Mouse (Mus musculus): ENCODE results near the gene Slc41a2.

Gene Slc41a2

DNA sequence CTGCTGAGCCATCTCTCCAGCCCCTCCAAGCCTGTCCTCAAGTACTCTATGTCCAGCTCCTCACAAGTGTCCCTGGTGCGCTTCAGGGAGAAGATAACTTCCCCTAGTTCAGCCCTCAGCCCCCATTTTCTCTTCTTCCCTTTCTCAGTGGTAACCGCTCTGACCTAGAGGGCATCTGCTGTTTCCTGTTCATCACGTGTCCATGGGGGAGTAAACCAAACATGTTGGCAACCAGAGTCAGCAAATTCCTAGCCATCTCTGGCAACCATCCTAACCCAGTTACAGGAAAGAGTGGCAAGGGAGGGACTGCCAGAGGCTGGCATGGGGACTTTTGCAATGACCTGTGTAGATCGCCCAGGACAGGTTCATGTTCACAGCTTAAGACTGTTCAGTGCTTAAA, 36.0 kb downstream of the Slc41a2 start:
- DNase-seq = no peak

DNA sequence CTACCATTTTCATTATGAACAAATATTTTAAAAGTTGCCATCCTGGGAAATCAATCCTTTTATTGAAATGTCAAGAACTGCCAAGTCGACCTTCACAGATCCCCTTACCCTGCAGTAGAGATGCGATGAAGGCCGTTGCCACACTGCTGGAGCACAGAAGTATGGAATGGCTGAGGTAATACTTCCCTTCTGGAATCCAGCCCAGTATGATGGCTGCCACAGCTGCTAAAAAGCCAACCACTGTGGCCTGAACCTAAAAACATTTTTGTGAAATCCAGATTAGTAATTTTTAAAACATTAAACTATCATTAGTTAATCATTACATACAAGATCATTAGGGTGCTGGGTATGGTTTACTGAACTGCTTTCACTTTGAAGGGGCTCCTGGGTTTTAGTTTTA, 36.6 kb downstream of the Slc41a2 start:
- DNase-seq = no peak

- no peak for DNase-seq
These were observed 40.7 kb downstream of the Slc41a2 start for GRCm38 (mm10) chr10:83297017-83297416.

DNA sequence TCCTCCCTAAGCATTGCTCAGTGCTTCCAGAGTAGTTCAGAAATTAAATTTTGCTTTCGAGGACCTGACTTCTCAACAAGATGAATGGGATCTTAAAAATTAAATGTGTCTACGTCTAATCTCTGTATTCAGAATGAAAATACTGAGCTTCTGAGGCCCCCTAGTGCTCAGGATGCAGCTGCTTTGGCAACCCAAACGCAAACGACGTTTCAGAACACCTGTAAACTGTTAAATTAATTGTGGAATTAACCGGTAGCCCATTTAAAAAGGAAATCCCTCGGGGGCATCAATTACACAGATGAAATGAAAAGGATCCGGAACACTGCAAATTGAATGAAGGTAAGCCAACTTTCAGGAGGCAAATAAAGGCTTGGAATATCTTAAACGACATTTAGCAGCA, 42.9 kb downstream of the Slc41a2 start:
- DNase-seq = no peak

- no peak for DNase-seq
These were observed 44.3 kb downstream of the Slc41a2 start for GRCm38 (mm10) chr10:83293352-83293751.

DNA sequence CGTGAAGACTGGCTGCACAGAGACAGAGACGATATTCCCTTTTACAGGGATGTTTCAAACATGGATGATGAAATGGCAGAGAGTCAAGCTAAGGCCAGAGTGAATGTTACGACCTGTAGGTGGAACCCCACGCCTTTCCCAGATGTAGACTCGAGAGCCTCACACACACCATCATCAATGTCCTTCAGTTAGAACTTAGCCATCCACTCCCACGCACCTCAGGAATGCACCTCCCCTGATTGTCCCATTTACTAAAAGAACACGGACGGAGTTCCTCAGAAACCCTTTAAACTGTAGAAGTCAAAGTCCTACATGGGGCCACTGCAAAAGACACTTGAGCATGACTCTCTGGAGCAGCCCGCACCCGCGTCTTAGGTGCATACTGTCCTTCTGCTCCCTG, 46.0 kb downstream of the Slc41a2 start:
- DNase-seq = no peak

GRCm38 (mm10) chr10:83287828-83288227, 49.9 kb downstream of the Slc41a2 start:
- DNase-seq = peak in 1 of 2 experiments; percentile 23

DNA sequence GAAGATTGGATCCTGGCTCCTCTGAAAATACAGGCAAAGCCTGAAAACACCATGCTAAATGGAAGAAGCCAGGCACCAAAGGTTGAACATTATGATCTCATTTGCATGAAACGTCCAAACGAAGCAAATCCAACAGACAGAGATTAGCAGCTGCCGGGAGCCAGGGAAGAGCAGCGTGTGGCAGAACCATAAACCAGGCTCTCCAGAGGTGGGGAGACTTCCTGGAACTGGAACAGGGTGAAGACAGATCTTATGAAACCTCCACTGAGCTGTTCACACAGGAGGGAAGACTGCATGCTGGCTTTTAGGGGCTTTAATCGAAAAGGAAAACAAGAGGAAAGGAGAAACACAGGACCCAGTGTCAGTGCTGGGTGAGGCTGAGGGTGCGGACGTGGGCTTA, 51.3 kb downstream of the Slc41a2 start:
- no peak for DNase-seq

- no peak for DNase-seq
These were observed 51.9 kb downstream of the Slc41a2 start for GRCm38 (mm10) chr10:83285724-83286256.

- DNase-seq = peak; percentile 26 to 58
These were observed 52.8 kb downstream of the Slc41a2 start for GRCm38 (mm10) chr10:83284916-83285315.

DNA sequence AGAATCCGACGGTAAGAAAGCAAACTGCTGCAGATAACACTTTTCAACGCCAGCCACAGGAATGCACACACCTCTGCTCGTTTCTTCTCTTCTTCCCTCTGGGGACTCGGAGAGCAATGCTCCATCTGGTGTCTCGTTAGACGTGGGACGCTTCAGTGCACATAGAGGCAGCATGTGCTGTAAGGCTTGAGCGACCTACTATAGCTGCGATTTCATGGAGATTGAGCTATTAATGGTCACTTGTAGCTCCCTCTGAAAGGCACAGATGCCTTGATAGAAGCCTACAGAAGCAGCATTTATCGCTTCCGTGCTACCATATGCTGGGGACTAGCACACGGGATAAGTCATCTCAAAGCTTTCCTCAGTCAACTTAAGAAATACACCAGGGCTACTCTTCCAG, 71.0 kb downstream of the Slc41a2 start:
- DNase-seq = peak; percentile 71 to 76

- no peak for DNase-seq
These were observed 71.4 kb downstream of the Slc41a2 start for GRCm38 (mm10) chr10:83266241-83266640.

GRCm38 (mm10) chr10:83264680-83265079, 73.0 kb downstream of the Slc41a2 start:
- DNase-seq = no peak

- DNase-seq = no peak
These were observed 73.6 kb downstream of the Slc41a2 start for GRCm38 (mm10) chr10:83264056-83264455.

GRCm38 (mm10) chr10:83261264-83261663, 76.4 kb downstream of the Slc41a2 start:
- DNase-seq = no peak

GRCm38 (mm10) chr10:83251377-83251776, 86.3 kb downstream of the Slc41a2 start:
- DNase-seq = peak in 1 of 2 experiments; percentile 47

GRCm38 (mm10) chr10:83248036-83248435, 89.6 kb downstream of the Slc41a2 start:
- no peak for DNase-seq

GRCm38 (mm10) chr10:83245720-83246119, 92.0 kb downstream of the Slc41a2 start:
- DNase-seq = no peak

GRCm38 (mm10) chr10:83244131-83244530, 93.6 kb downstream of the Slc41a2 start:
- no peak for DNase-seq

GRCm38 (mm10) chr10:83242106-83242686, 95.5 kb downstream of the Slc41a2 start:
- no peak for DNase-seq

DNA sequence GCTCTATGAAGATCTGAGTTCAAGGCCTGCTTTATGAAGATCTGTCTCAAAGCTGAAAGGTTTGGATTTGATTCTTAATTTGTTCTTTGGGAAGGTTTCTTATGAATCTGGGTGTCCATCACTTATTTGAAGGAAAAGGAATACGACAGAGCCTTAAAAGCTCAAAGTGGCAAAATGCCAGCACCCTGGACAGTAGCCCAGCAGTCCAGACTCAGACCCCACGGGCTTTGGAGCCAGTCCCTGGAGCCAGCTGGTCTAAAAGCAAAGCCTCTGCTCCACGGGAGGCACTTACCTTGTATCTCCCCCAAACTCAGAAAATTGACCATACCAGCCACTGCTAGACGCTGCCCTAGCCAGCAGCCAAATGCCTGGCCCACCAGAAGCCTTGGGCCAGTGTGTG, 103.3 kb downstream of the Slc41a2 start:
- peak; percentile 30 to 45 for DNase-seq

GRCm38 (mm10) chr10:83233967-83234366, 103.7 kb downstream of the Slc41a2 start:
- DNase-seq = no peak

DNA sequence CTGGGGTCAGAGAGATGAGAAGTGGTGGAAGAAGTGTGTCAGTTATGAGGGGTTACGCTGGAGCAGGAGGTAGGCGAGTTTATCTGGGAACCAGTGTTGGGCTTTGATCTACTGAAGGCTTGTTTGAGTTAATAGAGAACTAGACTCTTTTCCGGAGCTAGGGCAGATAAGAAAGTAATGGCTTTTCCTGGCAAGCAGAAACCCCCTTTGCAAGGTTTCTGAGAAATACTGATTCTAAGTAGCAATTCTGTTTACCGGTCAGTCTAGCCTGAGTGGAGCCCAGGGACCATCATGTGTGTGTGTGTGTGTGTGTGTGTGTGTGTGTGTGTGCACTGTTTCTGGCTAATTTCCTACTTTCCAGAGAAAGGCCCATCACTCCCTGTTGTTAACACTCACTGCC, 109.1 kb downstream of the Slc41a2 start:
- no peak for DNase-seq

- DNase-seq = peak; percentile 41 to 67
These were observed 112.7 kb downstream of the Slc41a2 start for GRCm38 (mm10) chr10:83224999-83225398.

- no peak for DNase-seq
These were observed 116.8 kb downstream of the Slc41a2 start for GRCm38 (mm10) chr10:83220847-83221246.

Data from cerebellum, postnatal 25 days (tissue).